Mouse (Mus musculus) embryonic facial prominence, embryonic 10.5 days (tissue): ENCODE data around the gene Apoc2. TPM values are rescaled to one million over a fixed set of nuclear protein-coding genes. Genes with fewer than 3 reads are reported as not detected.

Experiments used
- DNase-seq: peaks from one replicate; pipeline ENCODE4 v3.0.0-alpha.2; 2017; ENCODE audit warnings: low spot score
- H3K27ac ChIP-seq: fragments of 300-500 bp; sonication (generic); replicated peaks from 2 replicates; pipeline ENCODE4 v1.5.1; 2016; ENCODE audit warnings: mild to moderate bottlenecking
- H3K27me3 ChIP-seq: fragments of 300-500 bp; sonication (generic); replicated peaks from 2 replicates; pipeline ENCODE4 v1.6.1; 2016; ENCODE audit warnings: low read depth, mild to moderate bottlenecking; ENCODE audit not compliant: poor library complexity, severe bottlenecking
- H3K36me3 ChIP-seq: fragments of 300-500 bp; sonication (generic); replicated peaks from 2 replicates; pipeline ENCODE4 v1.6.1; 2016; ENCODE audit warnings: mild to moderate bottlenecking, moderate library complexity
- H3K4me1 ChIP-seq: fragments of 300-500 bp; sonication (generic); 2 replicates; pipeline ENCODE4 v1.6.1; 2016
- H3K4me3 ChIP-seq: fragments of 300-500 bp; sonication (generic); 2 replicates; pipeline ENCODE4 v1.5.1; 2016; ENCODE audit warnings: mild to moderate bottlenecking, moderate library complexity
- H3K9me3 ChIP-seq: fragments of 300-500 bp; sonication (generic); 2 replicates; pipeline ENCODE4 v1.6.1; 2016; ENCODE audit warnings: mild to moderate bottlenecking
- WGBS: fragments of 180-500 bp; shearing (Covaris S2); methylation state at CpG from one replicate; pipeline ENCODE4 v1.1.7; 2016; 5-methylcytosine and 5-hydroxymethylcytosine counted together
- polyA plus RNA-seq: library from polyadenylated mRNA; unstranded; fragments of >200 nt; fragmentation: Nextera tagmentation; extraction: Ambion mirVana; gene quantifications from 2 replicates; pipeline ENCODE4 v1.2.1, GENCODE M21; 2016

Apoc2 gene
- polyA plus RNA-seq, 1 experiment from 2014 or later = 0.47 TPM

DNA sequence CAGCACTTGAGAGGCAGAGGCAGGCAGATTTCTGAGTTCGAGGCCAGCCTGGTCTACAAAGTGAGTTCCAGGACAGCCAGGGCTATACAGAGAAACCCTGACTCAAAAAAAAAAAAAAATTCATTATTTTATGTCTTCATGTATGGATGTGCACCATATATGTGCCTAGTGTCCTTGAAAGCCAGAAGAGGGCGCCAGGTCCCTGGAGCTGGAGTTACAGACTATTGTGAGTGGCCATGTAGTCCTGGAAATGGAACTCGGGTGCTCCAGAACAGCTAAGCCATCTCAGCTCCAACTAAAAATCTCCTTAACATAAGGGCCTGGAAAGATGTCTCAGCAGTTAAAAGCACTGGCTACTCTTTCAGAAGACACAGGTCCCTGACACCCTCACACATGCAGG, 11.0 kb downstream of the Apoc2 start:
- WGBS = 70% methylated on average over 3 of the region's 3 CpGs
- Histone ChIP-seq H3K9me3 (no peaks in the 10 kb centered on the region), H3K27me3 (no peaks in the 10 kb centered on the region), H3K4me1 (peaks cover 27% of the 10 kb centered on the region), H3K36me3 (peaks cover 13% of the 10 kb centered on the region), H3K4me3 (no peak overlapping the region), H3K27ac (no peak overlapping the region)
- DNase-seq = no peak

DNA sequence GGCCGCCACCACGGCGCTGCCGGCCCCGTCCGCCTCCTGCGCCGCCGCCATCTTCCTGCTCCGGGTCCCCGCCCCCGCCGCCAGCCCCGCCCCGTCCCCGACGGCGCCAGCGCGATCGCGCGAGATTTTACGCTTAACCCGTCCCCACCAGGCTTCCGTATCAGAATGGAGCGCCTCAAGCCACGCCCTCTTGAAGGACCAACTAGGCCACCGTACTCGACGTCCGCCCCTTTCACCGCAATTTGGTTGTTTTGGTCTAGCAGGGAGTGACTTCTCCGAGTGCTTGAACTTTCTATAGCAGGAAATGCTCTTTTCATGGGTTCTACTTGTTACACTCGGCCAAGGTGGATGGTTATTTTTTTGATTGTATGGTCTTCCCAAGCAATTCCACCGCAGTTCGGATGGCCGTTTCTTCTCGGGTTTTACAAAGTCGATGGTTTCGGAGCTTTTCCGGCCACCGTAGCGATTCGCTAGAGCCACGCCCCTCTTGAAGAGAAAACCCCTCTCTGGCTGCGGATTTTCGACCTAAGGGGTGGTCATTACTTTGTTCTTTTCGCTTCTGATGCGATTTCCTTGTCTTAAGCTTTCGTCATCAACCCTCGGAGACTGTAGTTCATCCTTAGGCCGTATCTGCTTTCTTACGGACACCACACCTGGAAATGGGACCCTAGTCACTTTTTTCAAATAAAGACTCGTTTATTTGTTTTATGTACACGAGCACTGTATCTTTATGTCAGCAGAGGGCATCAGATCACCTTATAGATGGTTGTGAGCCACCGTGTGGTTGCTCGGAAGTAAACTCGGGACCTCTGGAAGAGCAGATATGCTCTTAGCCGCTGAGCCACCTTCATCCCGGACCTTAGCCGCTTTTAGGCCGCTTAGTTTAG, 12.5 kb downstream of the Apoc2 start, which contains the start of gene Clptm1:
Clptm1 (minus strand) TSS at position 79 of the 887 bp plus-strand sequence.
- under 1% methylated on average over 63 of the region's 63 CpGs for WGBS

DNA sequence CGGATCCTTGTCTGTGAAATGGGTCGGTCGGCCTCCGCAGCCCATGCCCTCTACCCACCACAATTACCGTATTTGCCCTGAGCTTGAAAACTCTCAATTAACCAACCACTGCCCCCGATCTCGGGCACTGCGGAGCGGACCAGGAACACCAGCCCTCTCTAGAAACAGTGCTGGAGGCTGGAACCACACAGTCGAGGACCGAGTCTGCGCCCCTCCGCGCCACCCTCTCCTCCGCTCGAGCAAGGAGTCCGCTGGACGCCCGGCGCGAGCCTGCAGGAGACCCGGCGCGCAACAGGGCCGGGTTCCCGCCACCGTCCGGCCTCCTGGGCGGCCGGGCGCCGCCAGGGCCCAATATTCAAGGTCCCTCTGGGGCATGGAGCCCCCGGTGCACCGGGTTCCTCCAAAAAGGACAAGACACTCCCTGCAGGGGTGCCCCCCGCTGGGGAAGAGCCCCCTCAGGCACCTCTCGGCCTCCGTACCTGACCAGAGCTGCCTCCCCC, 13.2 kb downstream of the Apoc2 start:
- peak overlapping the region; percentile 92 for H3K27ac ChIP-seq
- under 1% methylated on average over 37 of the region's 37 CpGs for WGBS
- H3K36me3 ChIP-seq = peaks cover 36% of the 10 kb centered on the region
- peak overlapping the region; percentile 93 for H3K4me3 ChIP-seq
- H3K27me3 ChIP-seq = no peaks in the 10 kb centered on the region
- H3K9me3 ChIP-seq = no peaks in the 10 kb centered on the region
- DNase-seq = no peak
- peaks cover 24% of the 10 kb centered on the region for H3K4me1 ChIP-seq

More for the DNA sequence above, 12.5 kb downstream of the Apoc2 start, which contains the start of gene Clptm1:
- H3K4me1 ChIP-seq = peaks cover 27% of the 10 kb centered on the region
- peaks cover 29% of the 10 kb centered on the region for H3K36me3 ChIP-seq
- peak within 1 kb of the TSS; percentile 93 for H3K4me3 ChIP-seq
- peak within 1 kb of the TSS; percentile 92 for H3K27ac ChIP-seq
- DNase-seq = peak; percentile 99
- H3K9me3 ChIP-seq = no peaks in the 10 kb centered on the region
- no peaks in the 10 kb centered on the region for H3K27me3 ChIP-seq

DNA sequence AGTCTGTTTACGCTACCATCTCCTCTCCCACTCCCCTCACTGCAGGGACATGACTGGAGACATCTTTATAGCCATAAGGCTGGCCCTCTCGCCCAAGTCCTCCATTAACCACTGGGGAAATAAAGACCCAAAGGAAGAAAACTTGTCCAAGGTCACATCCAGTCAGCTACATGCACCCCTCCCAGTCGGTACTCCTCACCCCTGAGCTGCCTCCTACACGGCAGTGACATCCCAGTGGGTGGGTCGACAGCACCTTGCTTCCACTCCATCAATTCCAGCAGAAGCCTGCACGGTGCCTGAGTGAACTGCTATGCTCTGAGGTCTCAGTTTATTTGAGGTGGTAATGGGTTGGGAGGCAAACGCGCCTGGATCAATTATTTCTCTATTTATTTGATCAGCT, 13.8 kb downstream of the Apoc2 start:
- WGBS = 17% methylated on average over 8 of the region's 8 CpGs
- peaks cover 18% of the 10 kb centered on the region for H3K4me1 ChIP-seq
- no peak for DNase-seq
- no peaks in the 10 kb centered on the region for H3K9me3 ChIP-seq
- peak overlapping the region; percentile 92 for H3K27ac ChIP-seq
- H3K36me3 ChIP-seq = peaks cover 41% of the 10 kb centered on the region
- H3K27me3 ChIP-seq = no peaks in the 10 kb centered on the region
- H3K4me3 ChIP-seq = peak overlapping the region; percentile 93

DNA sequence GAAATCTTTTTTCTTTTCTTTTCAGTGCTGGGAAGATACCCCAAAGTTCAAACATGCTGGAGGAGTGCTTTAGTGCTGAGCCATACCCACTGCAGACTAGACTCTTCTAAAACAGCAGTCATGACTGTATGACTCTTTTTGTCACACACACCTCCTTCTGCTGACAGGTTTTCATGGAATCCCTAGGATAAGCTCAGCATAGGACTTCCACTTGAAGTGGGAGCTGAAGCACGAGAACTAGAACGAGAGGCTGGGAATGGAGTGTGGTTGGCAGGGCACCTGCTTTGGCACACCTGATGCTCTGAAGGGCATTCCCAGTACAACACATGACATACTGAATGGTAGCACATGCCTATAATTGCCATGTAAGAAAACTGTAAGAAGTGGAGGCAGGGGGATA, 25.1 kb downstream of the Apoc2 start:
- H3K27ac ChIP-seq = no peak overlapping the region
- H3K36me3 ChIP-seq = peaks cover 99% of the 10 kb centered on the region
- DNase-seq = no peak
- no peaks in the 10 kb centered on the region for H3K27me3 ChIP-seq
- H3K4me1 ChIP-seq = no peaks in the 10 kb centered on the region
- H3K9me3 ChIP-seq = no peaks in the 10 kb centered on the region
- H3K4me3 ChIP-seq = no peak overlapping the region
- WGBS = 98% methylated on average over 2 of the region's 2 CpGs

DNA sequence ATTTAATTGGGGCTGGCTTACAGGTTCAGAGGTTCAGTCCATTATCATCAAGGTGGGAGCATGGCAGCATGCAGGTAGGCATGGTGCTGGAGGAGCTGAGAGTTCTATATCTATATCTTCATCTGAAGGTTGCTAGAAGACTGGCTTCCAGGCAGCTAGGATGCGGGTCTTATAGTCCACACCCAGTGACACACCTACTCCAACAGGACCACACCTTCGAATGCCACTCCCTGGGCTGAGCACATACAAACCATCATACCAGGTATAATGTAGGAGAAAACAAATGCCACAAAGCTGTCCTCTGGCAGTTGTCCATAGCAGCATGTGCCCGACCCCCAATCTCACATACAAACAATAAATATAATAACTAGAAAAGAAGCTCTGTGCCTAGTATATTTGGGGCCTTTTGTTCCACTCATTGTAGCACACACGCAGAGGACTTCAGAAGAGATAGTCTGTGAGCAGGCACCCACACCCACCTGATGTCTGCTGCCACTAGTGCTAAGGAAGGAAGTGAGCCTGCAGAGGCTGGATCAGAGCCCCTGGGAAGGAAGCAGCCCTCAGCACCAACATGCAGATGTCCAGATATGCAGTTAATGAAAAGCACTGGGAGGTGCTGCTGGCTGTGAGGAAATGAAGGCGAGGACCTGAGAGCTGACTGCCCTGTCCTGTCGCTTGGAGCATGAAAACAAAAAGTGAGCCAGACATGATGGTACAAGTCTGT, 26.5 kb downstream of the Apoc2 start:
- Histone ChIP-seq H3K27me3 (no peaks in the 10 kb centered on the region), H3K9me3 (no peaks in the 10 kb centered on the region), H3K4me3 (no peak overlapping the region), H3K4me1 (no peaks in the 10 kb centered on the region), H3K36me3 (peaks cover 99% of the 10 kb centered on the region), H3K27ac (no peak overlapping the region)
- WGBS = 92% methylated on average over 6 of the region's 6 CpGs
- no peak for DNase-seq

DNA sequence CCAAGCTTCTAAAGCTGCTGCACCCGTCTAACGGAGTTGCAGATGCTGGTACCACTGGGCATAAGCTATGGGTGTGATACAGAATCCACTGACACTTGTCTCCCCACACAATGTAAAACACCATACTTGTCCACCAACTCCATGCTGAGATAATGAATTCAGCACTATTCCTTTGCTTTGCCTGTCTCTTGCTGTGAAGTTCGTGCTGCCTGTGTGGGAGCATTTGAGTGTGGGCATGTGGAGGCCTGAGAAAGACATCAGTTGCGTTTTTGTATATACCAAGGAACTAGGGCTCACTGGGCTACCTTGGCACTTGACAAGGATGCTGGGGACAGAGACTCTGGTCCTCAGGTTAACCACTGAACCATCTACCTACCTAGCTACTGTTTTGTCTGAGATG, 36.5 kb downstream of the Apoc2 start:
- H3K9me3 ChIP-seq = no peaks in the 10 kb centered on the region
- no peak for DNase-seq
- peaks cover 100% of the 10 kb centered on the region for H3K36me3 ChIP-seq
- WGBS = 93% methylated on average over 4 of the region's 4 CpGs
- no peak overlapping the region for H3K27ac ChIP-seq
- no peaks in the 10 kb centered on the region for H3K4me1 ChIP-seq
- H3K4me3 ChIP-seq = no peak overlapping the region
- H3K27me3 ChIP-seq = no peaks in the 10 kb centered on the region

DNA sequence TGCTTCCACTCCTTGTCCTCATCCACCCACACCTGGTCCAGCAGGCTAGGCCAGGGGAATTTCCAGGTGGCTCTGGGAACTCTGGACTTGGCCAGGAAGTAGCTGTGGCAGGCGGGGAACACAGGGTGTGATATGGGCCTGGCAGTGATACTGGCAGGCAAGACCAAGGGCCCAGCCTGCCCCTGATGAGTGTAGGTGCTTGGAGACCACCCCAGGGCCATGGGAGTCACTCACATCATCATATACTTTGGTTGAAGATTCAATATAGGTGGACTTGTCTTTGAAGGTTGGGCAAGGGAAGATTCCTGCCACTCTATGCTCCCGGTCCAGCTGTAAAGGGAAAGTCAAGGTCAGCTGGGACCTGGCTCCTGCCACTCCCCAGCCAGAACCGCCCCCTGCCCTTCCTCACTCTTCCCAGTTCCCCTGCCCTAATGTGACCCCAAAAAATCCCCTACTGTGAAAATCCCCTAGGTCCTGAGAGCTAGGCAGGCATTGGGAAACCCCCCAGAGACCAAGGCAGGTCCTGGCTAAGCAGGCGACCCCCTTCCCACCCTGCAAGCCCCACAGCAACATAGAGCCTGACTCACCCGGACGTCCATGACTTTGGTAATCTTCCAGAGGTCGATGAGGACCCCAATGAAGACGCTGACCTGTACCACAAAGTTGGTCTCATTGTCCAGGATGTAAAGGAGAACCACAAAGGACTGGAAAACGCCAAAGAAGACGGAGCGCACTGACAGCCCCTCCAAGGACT, 42.5 kb downstream of the Apoc2 start:
- no peaks in the 10 kb centered on the region for H3K4me1 ChIP-seq
- H3K27me3 ChIP-seq = no peaks in the 10 kb centered on the region
- no peak overlapping the region for H3K27ac ChIP-seq
- H3K4me3 ChIP-seq = no peak overlapping the region
- H3K36me3 ChIP-seq = peaks cover 86% of the 10 kb centered on the region
- H3K9me3 ChIP-seq = no peaks in the 10 kb centered on the region
- DNase-seq = no peak
- 89% methylated on average over 11 of the region's 11 CpGs for WGBS

DNA sequence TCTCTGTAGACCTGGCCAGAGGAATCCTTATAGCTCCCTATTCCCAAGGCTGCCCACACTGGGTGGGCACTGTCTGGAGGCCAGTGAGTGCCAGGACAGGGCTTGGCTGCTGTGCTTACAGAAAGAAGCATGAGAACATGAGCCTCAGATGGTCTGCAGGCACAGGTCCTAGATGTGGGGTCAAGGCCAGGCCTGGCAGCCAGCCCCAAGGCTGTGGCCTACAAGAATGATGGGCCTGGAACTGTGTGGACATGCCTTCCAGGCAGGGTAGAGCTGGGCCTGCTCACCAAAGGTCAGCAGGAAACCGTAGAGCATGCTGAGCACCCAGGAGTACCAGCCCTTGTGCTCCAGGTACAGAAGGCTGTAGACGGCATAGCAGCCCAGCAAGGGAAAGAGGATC, 43.1 kb downstream of the Apoc2 start:
- DNase-seq = no peak
- Histone ChIP-seq H3K27me3 (no peaks in the 10 kb centered on the region), H3K27ac (no peak overlapping the region), H3K4me1 (peaks cover 3% of the 10 kb centered on the region; the same call in 1 of the 2 replicates), H3K36me3 (peaks cover 79% of the 10 kb centered on the region), H3K9me3 (no peaks in the 10 kb centered on the region), H3K4me3 (no peak overlapping the region)
- WGBS = 95% methylated on average over 2 of the region's 2 CpGs

DNA sequence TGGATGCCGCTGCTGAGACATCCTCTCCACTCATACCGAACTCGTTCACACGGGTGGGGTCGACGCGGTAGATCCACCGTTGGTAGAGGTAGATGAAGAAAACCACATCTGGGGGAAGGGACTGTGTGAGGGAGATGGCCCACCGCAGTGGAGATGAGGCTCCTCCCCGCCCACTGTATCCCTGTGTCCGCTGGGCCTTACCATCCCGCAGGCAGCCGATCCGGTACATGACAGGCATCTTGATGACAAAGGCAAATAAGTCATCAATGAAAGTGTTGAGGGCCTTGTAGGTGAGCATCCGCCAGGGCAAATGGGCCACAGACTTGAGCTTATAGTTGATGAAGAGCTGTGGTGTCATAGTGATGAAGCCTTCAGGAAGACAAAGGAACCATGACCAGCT, 43.9 kb downstream of the Apoc2 start:
- H3K9me3 ChIP-seq = no peaks in the 10 kb centered on the region
- no peak overlapping the region for H3K27ac ChIP-seq
- peaks cover 72% of the 10 kb centered on the region for H3K36me3 ChIP-seq
- H3K4me1 ChIP-seq = peaks cover 8% of the 10 kb centered on the region; the same call in 1 of the 2 replicates
- no peaks in the 10 kb centered on the region for H3K27me3 ChIP-seq
- 92% methylated on average over 15 of the region's 15 CpGs for WGBS
- H3K4me3 ChIP-seq = no peak overlapping the region
- DNase-seq = no peak

DNA sequence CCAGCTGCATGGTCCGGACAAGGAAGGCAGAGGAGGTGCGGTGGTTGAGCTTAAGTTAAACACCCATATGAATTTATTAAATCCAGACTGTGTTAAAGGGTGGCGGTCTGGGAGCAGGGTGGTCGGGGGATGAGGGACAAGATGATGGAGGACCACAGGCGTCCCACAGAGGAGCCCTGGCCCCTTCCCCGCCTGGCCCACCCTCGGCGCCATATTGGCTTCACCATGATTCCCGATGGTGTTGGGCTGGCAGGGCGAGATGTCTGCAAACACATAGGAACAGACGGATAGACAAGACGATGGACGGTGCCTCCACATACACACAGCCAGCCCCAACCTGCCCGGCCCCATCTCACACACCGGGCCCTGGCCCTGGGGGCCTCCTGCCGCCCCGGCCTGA, 44.5 kb downstream of the Apoc2 start:
- no peak overlapping the region for H3K4me3 ChIP-seq
- no peaks in the 10 kb centered on the region for H3K9me3 ChIP-seq
- no peaks in the 10 kb centered on the region for H3K27me3 ChIP-seq
- H3K4me1 ChIP-seq = peaks cover 14% of the 10 kb centered on the region
- no peak for DNase-seq
- peaks cover 65% of the 10 kb centered on the region for H3K36me3 ChIP-seq
- WGBS = 93% methylated on average over 17 of the region's 17 CpGs
- no peak overlapping the region for H3K27ac ChIP-seq

DNA sequence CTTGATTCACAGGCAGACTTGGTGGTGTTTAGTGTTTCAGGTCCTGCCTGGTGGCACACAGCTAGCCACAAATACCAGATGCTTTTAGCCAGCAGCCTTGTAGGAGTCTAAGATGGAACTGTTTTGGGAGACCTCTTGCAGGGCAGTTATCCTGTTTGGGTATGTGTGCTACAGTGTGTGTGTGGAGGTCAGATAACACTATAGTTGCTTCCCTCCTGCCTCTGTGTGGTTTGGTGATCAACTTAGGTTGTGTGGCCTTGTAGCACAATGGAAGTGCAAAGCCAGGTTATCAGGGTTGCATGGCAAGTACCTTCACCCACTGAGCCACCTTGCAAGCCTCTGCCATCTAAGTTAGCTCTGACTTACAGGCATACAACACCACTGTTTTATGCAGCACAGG, 45.0 kb downstream of the Apoc2 start:
- peaks cover 15% of the 10 kb centered on the region for H3K4me1 ChIP-seq
- peaks cover 61% of the 10 kb centered on the region for H3K36me3 ChIP-seq
- no peak overlapping the region; the same call in 1 of the 2 replicates for H3K4me3 ChIP-seq
- H3K27ac ChIP-seq = no peak overlapping the region
- no peaks in the 10 kb centered on the region for H3K9me3 ChIP-seq
- H3K27me3 ChIP-seq = no peaks in the 10 kb centered on the region
- no peak for DNase-seq
